Mouse (Mus musculus): ENCODE results near the gene 1700023F06Rik. TPM values are rescaled to one million over a fixed set of nuclear protein-coding genes. Genes with fewer than 3 reads are reported as not detected.
A peak's percentile ranks its signal among the peaks of the same experiment; 100 is the strongest.

1700023F06Rik gene
- total RNA-seq, 1 experiment from 2014 or later = not detected

GRCm38 (mm10) chr11:103162132-103162531 lies 46.2 kb downstream of the 1700023F06Rik start:
- peak; percentile 49 for DNase-seq

- DNase-seq = no peak
Measured at GRCm38 (mm10) chr11:103161449-103161848, 46.9 kb downstream of the 1700023F06Rik start.

- no peak for DNase-seq
Measured at GRCm38 (mm10) chr11:103160738-103161137, 47.6 kb downstream of the 1700023F06Rik start.

- peak; percentile 99 for DNase-seq
Measured at GRCm38 (mm10) chr11:103158621-103159478, 49.5 kb downstream of the 1700023F06Rik start.

- DNase-seq = no peak
Measured at GRCm38 (mm10) chr11:103149771-103150170, 58.6 kb downstream of the 1700023F06Rik start.

Other genes with a start within 250 kb of the 1700023F06Rik start
- 103 and 104 TPM in 2 replicates for gene Nmt1, start 180.4 kb downstream of the 1700023F06Rik start, total RNA-seq (2021)
- gene Dcakd, start 180.2 kb downstream of the 1700023F06Rik start, total RNA-seq (2021) = 73.0 and 82.7 TPM in 2 replicates
- gene Plcd3, start 106.9 kb downstream of the 1700023F06Rik start, total RNA-seq (2021) = 9.1 and 13.7 TPM in 2 replicates
- gene Acbd4, start 106.9 kb downstream of the 1700023F06Rik start, total RNA-seq (2021) = 92.1 and 129 TPM in 2 replicates
- gene Hexim1, start 92.3 kb downstream of the 1700023F06Rik start, total RNA-seq (2021) = 72.0 and 75.6 TPM in 2 replicates
- 3.9 and 6.2 TPM in 2 replicates for gene Hexim2, start 76.1 kb downstream of the 1700023F06Rik start, total RNA-seq (2021)
- gene Fmnl1, start 37.5 kb downstream of the 1700023F06Rik start, total RNA-seq (2021) = 15.6 and 19.9 TPM in 2 replicates
- not detected in 2 replicates for gene Spata32, start 9.9 kb upstream of the 1700023F06Rik start, total RNA-seq (2021)
- gene Map3k14, start 58.9 kb upstream of the 1700023F06Rik start, total RNA-seq (2021) = 7.0 TPM in 2 replicates
- gene Arhgap27, start 155.1 kb upstream of the 1700023F06Rik start, total RNA-seq (2021) = 12.8 and 15.2 TPM in 2 replicates
- gene Plekhm1, start 204.1 kb upstream of the 1700023F06Rik start, total RNA-seq (2021) = 22.9 and 25.0 TPM in 2 replicates

All from adrenal gland, postnatal 25 days (tissue).